9 mouse cellular contexts compared by ENCODE assay signal in the genomic region with DNA sequence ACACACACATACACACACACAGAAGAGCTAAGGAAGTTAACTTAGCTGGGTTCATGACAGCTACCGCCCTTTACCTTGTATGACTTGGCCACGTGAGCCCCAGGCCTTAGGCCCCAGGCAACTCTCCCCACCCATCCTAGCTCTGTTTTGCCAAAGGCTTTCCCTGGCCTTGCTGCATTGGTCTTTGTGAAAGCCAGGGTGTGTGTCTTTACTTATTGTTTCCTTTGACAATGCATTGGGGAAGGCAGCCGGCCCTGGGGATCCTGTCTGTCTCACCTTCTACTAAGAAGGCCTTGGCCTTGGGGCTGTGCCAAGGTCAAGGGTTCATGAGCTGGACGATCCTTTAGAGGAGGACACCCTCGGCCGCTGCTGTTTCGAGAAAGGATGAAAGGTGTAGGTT. TPM values are rescaled to one million over a fixed set of nuclear protein-coding genes. Genes with fewer than 3 reads are reported as not detected.
A peak's percentile ranks its signal among the peaks of the same experiment; 100 is the strongest.
DNase-seq lines count a peak whose midpoint lies in the region; ATAC-seq and TF ChIP-seq lines count a peak whose summit lies in the region.
"Had no signal": no experiment of that assay in that cellular context is flagged by ENCODE, and none has a peak within 500 bp of the region (broad histone marks: within the 10 kb centered on the region; RNA-seq: fewer than 3 reads in every experiment).

No protein-coding gene starts in this region.

- H3K27me3 ChIP-seq in heart, adult 2 months (ENCODE audit: control insufficient read depth, insufficient read depth, low read length): no peaks in the 10 kb centered on the region

- TF ChIP-seq EP300 in heart, adult 2 months (IDR thresholded peaks at IDR 0.05; ENCODE audit: insufficient read depth, low read depth, low read length): peak; percentile 57; the same call in 1 of the 2 replicates

- H3K36me3 ChIP-seq in heart, adult 2 months (ENCODE audit: control insufficient read depth, insufficient read depth, low read length): peaks cover 13% of the 10 kb centered on the region

- no peak overlapping the region for H3K9ac ChIP-seq in heart, adult 2 months (ENCODE audit: low read depth, low read length)

- no peak for ATAC-seq in CD4-positive, CD25-positive, alpha-beta regulatory T cell, adult 4 months

- peaks cover 56% of the 10 kb centered on the region for H3K4me1 ChIP-seq in heart, adult 2 months (ENCODE audit: control insufficient read depth, insufficient read depth, low read length)

- no peak for TF ChIP-seq POLR2A in heart, adult 2 months (IDR thresholded peaks at IDR 0.05; ENCODE audit: insufficient read depth, low read depth, low read length)

- TF ChIP-seq CTCF in heart, adult 2 months (IDR thresholded peaks at IDR 0.05): no peak

- peaks cover 9% of the 10 kb centered on the region for H3K79me2 ChIP-seq in heart, adult 2 months (replicated peaks; ENCODE audit: control insufficient read depth, insufficient read depth, low read length)

- DNase-seq in adrenal gland, adult (ENCODE audit: inconsistent age in 2 of 2, low spot score in 1 of 2): peak; percentile 35 to 65
- DNase-seq in adrenal gland, adult 18-20 months (ENCODE audit: low spot score in 2 of 2): no peak
- DNase-seq in heart, adult 2 months: peak; percentile 69 to 76
- peak; percentile 63 for DNase-seq in kidney, adult 11 months
- peak; percentile 60 for DNase-seq in lung, postnatal 36 days
- DNase-seq in urinary bladder, adult 2 months (ENCODE audit: low spot score): no peak
- no peak for DNase-seq in spleen, adult 18-20 months
- DNase-seq: layer of hippocampus, adult 9-11 months had no signal

- 18% methylated on average over 7 of the region's 7 CpGs for WGBS in heart, adult 2 months

- intact Hi-C loops in heart, adult 2 months (cut with DNase I): no loop called here

- H3K4me3 ChIP-seq in heart, adult 2 months: no peak overlapping the region

- peak overlapping the region; percentile 81 for H3K27ac ChIP-seq in heart, adult 2 months

RNA-seq across cellular contexts. Expression of a gene that starts 38.3 kb away (rescaled TPM):
- 10 to 100 TPM; 75.7 to 96.6 TPM for total RNA-seq in adrenal gland, adult 18-20 months (2021)
- 100 to 1,000 TPM; 276 to 302 TPM for total RNA-seq in heart, adult 2 months (2021)
- 170 and 204 TPM in 2 replicates for polyA plus RNA-seq in heart, adult 2 months (2012; rRNA removed)
- polyA plus RNA-seq in urinary bladder, adult 2 months (2012; rRNA removed): 35.9 and 51.4 TPM in 2 replicates
- 10 to 100 TPM in 1 of 2 experiments, 1 to 10 TPM in 1; 8.9 to 10.7 TPM for polyA plus RNA-seq in CD4-positive, CD25-positive, alpha-beta regulatory T cell, adult 4 months (2017; shearing (Covaris generic))

RNA-seq across cellular contexts. Expression of a gene that starts 58.6 kb away (rescaled TPM):
- 1 to 10 TPM; 1.2 to 2.2 TPM for total RNA-seq in adrenal gland, adult 18-20 months (2021)
- under 1 TPM; 0.18 to 0.30 TPM for total RNA-seq in heart, adult 2 months (2021)
- 0.47 and 2.3 TPM in 2 replicates for polyA plus RNA-seq in heart, adult 2 months (2012; rRNA removed)
- 2.4 and 2.9 TPM in 2 replicates for polyA plus RNA-seq in urinary bladder, adult 2 months (2012; rRNA removed)
- 1 to 10 TPM; 1.5 to 6.2 TPM for polyA plus RNA-seq in CD4-positive, CD25-positive, alpha-beta regulatory T cell, adult 4 months (2017; shearing (Covaris generic))

Comparison
In these comparisons a context has a peak if more than half of its experiments do, and no peak if none do; other contexts are left out.
1. DNase-seq: peak in adrenal gland, adult (2 of 2), heart, adult 2 months (2 of 2), kidney, adult 11 months (single experiment) and lung, postnatal 36 days (single experiment); none in adrenal gland, adult 18-20 months (0 of 2), urinary bladder, adult 2 months (single experiment) and spleen, adult 18-20 months (0 of 2).